Mouse (Mus musculus) CD8-positive naive resting alpha-beta T cell, adult 2 months (primary cell): ENCODE data around the gene Dab1.

Source experiments
- DNase-seq, 2 experiments: peaks; one replicate each; pipeline ENCODE4 v3.0.0; 2022; ENCODE audit warnings: low read depth in 2 of 2, low spot score in 2 of 2

Gene Dab1

GRCm38 (mm10) chr4:103699755-103700154 lies 80.6 kb downstream of the Dab1 start:
- DNase-seq: no peak

- no peak for DNase-seq
Measured at GRCm38 (mm10) chr4:103700392-103700791, 81.2 kb downstream of the Dab1 start.

- DNase-seq: no peak
Measured at GRCm38 (mm10) chr4:103702137-103702536, 83.0 kb downstream of the Dab1 start.

- DNase-seq: no peak
Measured at GRCm38 (mm10) chr4:103704477-103704876, 85.3 kb downstream of the Dab1 start.

- no peak for DNase-seq
Measured at GRCm38 (mm10) chr4:103706501-103706900, 87.3 kb downstream of the Dab1 start.

- DNase-seq: no peak
Measured at GRCm38 (mm10) chr4:103707140-103707539, 88.0 kb downstream of the Dab1 start.

- DNase-seq: no peak
Measured at GRCm38 (mm10) chr4:103711353-103711752, 92.2 kb downstream of the Dab1 start.

GRCm38 (mm10) chr4:103713921-103714320 lies 94.8 kb downstream of the Dab1 start:
- no peak for DNase-seq

- DNase-seq: no peak
Measured at GRCm38 (mm10) chr4:103714991-103715390, 95.8 kb downstream of the Dab1 start.

- DNase-seq: no peak
Measured at GRCm38 (mm10) chr4:103715568-103715967, 96.4 kb downstream of the Dab1 start.

- no peak for DNase-seq
Measured at GRCm38 (mm10) chr4:103722738-103723137, 103.6 kb downstream of the Dab1 start.

GRCm38 (mm10) chr4:103726486-103726885 lies 107.3 kb downstream of the Dab1 start:
- DNase-seq: no peak

GRCm38 (mm10) chr4:103737185-103737584 lies 118.0 kb downstream of the Dab1 start:
- no peak for DNase-seq

- DNase-seq: no peak
Measured at GRCm38 (mm10) chr4:103751249-103751855, 132.2 kb downstream of the Dab1 start.

GRCm38 (mm10) chr4:103754561-103754960 lies 135.4 kb downstream of the Dab1 start:
- no peak for DNase-seq

- DNase-seq: no peak
Measured at GRCm38 (mm10) chr4:103757241-103757640, 138.1 kb downstream of the Dab1 start.

GRCm38 (mm10) chr4:103762416-103762815 lies 143.3 kb downstream of the Dab1 start:
- DNase-seq: no peak

GRCm38 (mm10) chr4:103775712-103776111 lies 156.6 kb downstream of the Dab1 start:
- no peak for DNase-seq

- DNase-seq: no peak
Measured at GRCm38 (mm10) chr4:103781398-103781797, 162.2 kb downstream of the Dab1 start.

GRCm38 (mm10) chr4:103783561-103784247 lies 164.5 kb downstream of the Dab1 start:
- DNase-seq: no peak

- no peak for DNase-seq
Measured at GRCm38 (mm10) chr4:103793589-103794312, 174.6 kb downstream of the Dab1 start.

- DNase-seq: no peak
Measured at GRCm38 (mm10) chr4:103796416-103796815, 177.3 kb downstream of the Dab1 start.
